8 mouse cellular contexts compared by ENCODE assay signal in genomic region chr8:123981674-123982073, GRCm38 (mm10). TPM values are rescaled to one million over a fixed set of nuclear protein-coding genes. Genes with fewer than 3 reads are reported as not detected.
DNase-seq lines count a peak whose midpoint lies in the region; ATAC-seq lines count a peak whose summit lies in the region.

No protein-coding gene starts in this region.

- no peak for DNase-seq in lung, postnatal 36 days
- no peak for DNase-seq in forebrain, embryonic 10.5 days (ENCODE audit: extremely low spot score, low spot score)
- DNase-seq in testis, postnatal 10 days (ENCODE audit: low spot score), result peak; percentile 58
- no peak for DNase-seq in natural killer cell, adult 2 months (ENCODE audit: low spot score in 2 of 2)
- no peak for DNase-seq in Muller cell, postnatal 12 days (ENCODE audit: inconsistent ontology term)

- peak overlapping the region; percentile 85 for H3K4me3 ChIP-seq in lung, embryonic 15.5 days
- peak overlapping the region; percentile 74 for H3K4me3 ChIP-seq in forebrain, embryonic 10.5 days
- peak overlapping the region; percentile 91 for H3K4me3 ChIP-seq in intestine, embryonic 16.5 days (ENCODE audit: low read length)
- H3K4me3 ChIP-seq in liver, embryonic 15.5 days (replicated peaks), result peak overlapping the region; percentile 99

- WGBS in lung, embryonic 15.5 days, result 40% methylated on average over 4 of the region's 4 CpGs
- WGBS in forebrain, embryonic 10.5 days, result 64% methylated on average over 4 of the region's 4 CpGs
- 44% methylated on average over 4 of the region's 4 CpGs for WGBS in intestine, embryonic 16.5 days
- 35% methylated on average over 4 of the region's 4 CpGs for WGBS in liver, embryonic 15.5 days (ENCODE audit: insufficient replicate concordance)

- H3K4me1 ChIP-seq in lung, embryonic 15.5 days, result peaks cover 18% of the 10 kb centered on the region
- peaks cover 29% of the 10 kb centered on the region for H3K4me1 ChIP-seq in forebrain, embryonic 10.5 days
- peaks cover 25% of the 10 kb centered on the region for H3K4me1 ChIP-seq in intestine, embryonic 16.5 days (ENCODE audit: control insufficient read depth, insufficient read depth, low read length)
- H3K4me1 ChIP-seq in liver, embryonic 15.5 days (replicated peaks), result peaks cover 74% of the 10 kb centered on the region

- H3K27me3 ChIP-seq in lung, embryonic 15.5 days, result no peaks in the 10 kb centered on the region
- peaks cover 16% of the 10 kb centered on the region; the same call in 1 of the 2 replicates for H3K27me3 ChIP-seq in forebrain, embryonic 10.5 days (ENCODE audit: poor library complexity, severe bottlenecking)
- no peaks in the 10 kb centered on the region for H3K27me3 ChIP-seq in intestine, embryonic 16.5 days (replicated peaks; ENCODE audit: control insufficient read depth, insufficient read depth, low read length)
- no peaks in the 10 kb centered on the region for H3K27me3 ChIP-seq in liver, embryonic 15.5 days

- no peaks in the 10 kb centered on the region for H3K36me3 ChIP-seq in lung, embryonic 15.5 days
- no peaks in the 10 kb centered on the region; the same call in 1 of the 2 replicates for H3K36me3 ChIP-seq in forebrain, embryonic 10.5 days (replicated peaks)
- no peaks in the 10 kb centered on the region for H3K36me3 ChIP-seq in intestine, embryonic 16.5 days (ENCODE audit: control insufficient read depth, insufficient read depth, low read length)
- peaks cover 44% of the 10 kb centered on the region for H3K36me3 ChIP-seq in liver, embryonic 15.5 days (replicated peaks)

- H3K9ac ChIP-seq in lung, embryonic 15.5 days, result no peak overlapping the region
- H3K9ac ChIP-seq in intestine, embryonic 16.5 days (ENCODE audit: low read depth, low read length), result peak overlapping the region; percentile 2; the same call in 1 of the 2 replicates
- H3K9ac ChIP-seq in liver, embryonic 15.5 days, result peak overlapping the region; percentile 100

- H3K4me2 ChIP-seq in lung, embryonic 15.5 days, result peak overlapping the region; percentile 97
- peak overlapping the region; percentile 64 for H3K4me2 ChIP-seq in intestine, embryonic 16.5 days (ENCODE audit: low read depth, low read length)
- H3K4me2 ChIP-seq in liver, embryonic 15.5 days, result peak overlapping the region; percentile 83

- no peak for ATAC-seq in lung, embryonic 15.5 days (ENCODE audit: borderline replicate concordance, extremely low read depth, low FRiP score, low TSS enrichment)
- no peak for ATAC-seq in intestine, embryonic 16.5 days
- no peak for ATAC-seq in liver, embryonic 15.5 days (ENCODE audit: insufficient read depth)

- H3K27ac ChIP-seq in lung, embryonic 15.5 days, result no peak overlapping the region
- peak overlapping the region; percentile 40; the same call in 1 of the 2 replicates for H3K27ac ChIP-seq in forebrain, embryonic 10.5 days
- no peak overlapping the region for H3K27ac ChIP-seq in intestine, embryonic 16.5 days (ENCODE audit: low read length)
- peak overlapping the region; percentile 96 for H3K27ac ChIP-seq in liver, embryonic 15.5 days (replicated peaks)

- H3K9me3 ChIP-seq in lung, embryonic 15.5 days, result no peaks in the 10 kb centered on the region
- no peaks in the 10 kb centered on the region for H3K9me3 ChIP-seq in forebrain, embryonic 10.5 days
- H3K9me3 ChIP-seq in intestine, embryonic 16.5 days (ENCODE audit: control insufficient read depth, low read length), result no peaks in the 10 kb centered on the region
- H3K9me3 ChIP-seq in liver, embryonic 15.5 days (replicated peaks), result no peaks in the 10 kb centered on the region

RNA-seq across cellular contexts. Expression of gene Abcb10, which starts 1.2 kb away (rescaled TPM):
- 16.3 TPM in 2 replicates for polyA plus RNA-seq in lung, embryonic 15.5 days (2015; fragmentation: Nextera tagmentation; extraction: Ambion mirVana)
- 20.3 and 21.8 TPM in 2 replicates for polyA plus RNA-seq in forebrain, embryonic 10.5 days (2016; fragmentation: Nextera tagmentation; extraction: Ambion mirVana)
- polyA plus RNA-seq in intestine, embryonic 16.5 days (2015; fragmentation: Nextera tagmentation; extraction: Ambion mirVana), result 18.7 and 19.7 TPM in 2 replicates
- polyA plus RNA-seq in liver, embryonic 15.5 days (2015; fragmentation: Nextera tagmentation; extraction: Ambion mirVana), result 148 and 165 TPM in 2 replicates

RNA-seq across cellular contexts. Expression of gene Nup133, which starts 32.6 kb away (rescaled TPM):
- polyA plus RNA-seq in lung, embryonic 15.5 days (2015; fragmentation: Nextera tagmentation; extraction: Ambion mirVana), result 39.1 and 42.5 TPM in 2 replicates
- polyA plus RNA-seq in forebrain, embryonic 10.5 days (2016; fragmentation: Nextera tagmentation; extraction: Ambion mirVana), result 60.5 and 62.8 TPM in 2 replicates
- 24.4 and 26.4 TPM in 2 replicates for polyA plus RNA-seq in intestine, embryonic 16.5 days (2015; fragmentation: Nextera tagmentation; extraction: Ambion mirVana)
- 19.2 and 19.4 TPM in 2 replicates for polyA plus RNA-seq in liver, embryonic 15.5 days (2015; fragmentation: Nextera tagmentation; extraction: Ambion mirVana)

RNA-seq across cellular contexts. Expression of gene Taf5l, which starts 39.5 kb away (rescaled TPM):
- polyA plus RNA-seq in lung, embryonic 15.5 days (2015; fragmentation: Nextera tagmentation; extraction: Ambion mirVana), result 37.0 and 38.4 TPM in 2 replicates
- polyA plus RNA-seq in forebrain, embryonic 10.5 days (2016; fragmentation: Nextera tagmentation; extraction: Ambion mirVana), result 47.6 and 48.8 TPM in 2 replicates
- polyA plus RNA-seq in intestine, embryonic 16.5 days (2015; fragmentation: Nextera tagmentation; extraction: Ambion mirVana), result 27.8 and 32.7 TPM in 2 replicates
- polyA plus RNA-seq in liver, embryonic 15.5 days (2015; fragmentation: Nextera tagmentation; extraction: Ambion mirVana), result 27.5 and 29.5 TPM in 2 replicates

RNA-seq across cellular contexts. Expression of gene Urb2, which starts 39.6 kb away (rescaled TPM):
- 3.5 and 4.3 TPM in 2 replicates for polyA plus RNA-seq in lung, embryonic 15.5 days (2015; fragmentation: Nextera tagmentation; extraction: Ambion mirVana)
- polyA plus RNA-seq in forebrain, embryonic 10.5 days (2016; fragmentation: Nextera tagmentation; extraction: Ambion mirVana), result 8.8 and 9.0 TPM in 2 replicates
- 3.9 TPM in 2 replicates for polyA plus RNA-seq in intestine, embryonic 16.5 days (2015; fragmentation: Nextera tagmentation; extraction: Ambion mirVana)
- polyA plus RNA-seq in liver, embryonic 15.5 days (2015; fragmentation: Nextera tagmentation; extraction: Ambion mirVana), result 2.4 and 2.5 TPM in 2 replicates

Comparison
In these comparisons a context has a peak if more than half of its experiments do, and no peak if none do; other contexts are left out.
1. H3K27ac ChIP-seq: peak in forebrain, embryonic 10.5 days (single experiment) and liver, embryonic 15.5 days (single experiment); none in lung, embryonic 15.5 days (single experiment) and intestine, embryonic 16.5 days (single experiment).
2. Peak in every context shown above with its lines, with median percentiles within 50 percentile points of each other: H3K4me2 ChIP-seq and H3K4me3 ChIP-seq.